Mouse (Mus musculus): Measurements from ENCODE around the gene Yif1b. TPM values are rescaled to one million over a fixed set of nuclear protein-coding genes. Genes with fewer than 3 reads are reported as not detected.

Yif1b gene
- polyA plus RNA-seq, 1 experiment from 2014 or later: 100.0 TPM

DNA sequence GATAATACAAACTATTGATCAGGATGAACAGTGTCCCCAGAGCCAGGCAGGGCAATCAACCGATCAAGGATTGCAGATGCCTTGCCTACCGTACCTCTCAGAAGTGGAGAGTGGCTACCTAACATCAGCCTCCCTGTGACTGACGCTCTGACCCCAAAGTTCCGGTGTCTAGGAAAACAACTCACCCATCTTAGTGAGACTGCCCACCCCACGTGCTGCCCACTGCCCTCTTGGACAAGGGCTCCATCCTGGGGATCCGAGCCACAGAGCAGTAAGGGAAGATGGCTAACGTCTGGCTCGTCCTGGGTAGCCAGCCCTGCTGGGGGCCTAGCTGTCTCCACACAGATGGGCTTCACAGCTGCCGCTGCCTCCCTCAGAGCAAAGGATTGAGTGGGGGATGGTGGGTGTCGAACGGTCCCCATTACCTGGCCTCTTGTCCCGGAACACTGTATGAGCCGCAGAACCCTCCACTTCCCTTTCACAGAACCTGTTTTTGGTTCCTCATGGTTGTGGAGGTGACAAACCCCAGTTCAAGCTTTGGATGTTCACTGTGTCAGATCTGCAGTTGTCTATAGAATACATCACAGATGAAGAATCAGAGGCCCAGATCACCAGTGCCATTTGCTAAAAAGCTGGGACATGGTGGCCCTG is 56.1 kb downstream of the Yif1b start:
- Histone ChIP-seq H3K27me3 (ENCODE audit: control insufficient read depth, insufficient read depth, low read length) (no peaks in the 10 kb centered on the region), H3K4me2 (replicated peaks; ENCODE audit: low read depth, low read length) (no peak overlapping the region), H3K36me3 (ENCODE audit: control insufficient read depth, insufficient read depth, low read length) (no peaks in the 10 kb centered on the region), H3K27ac (ENCODE audit: low read length) (no peak overlapping the region), H3K9me3 (ENCODE audit: control insufficient read depth, low read depth, low read length) (no peaks in the 10 kb centered on the region), H3K4me3 (ENCODE audit: low read depth, low read length) (no peak overlapping the region), H3K4me1 (ENCODE audit: control insufficient read depth, insufficient read depth, low read length) (peaks cover 36% of the 10 kb centered on the region), H3K9ac (replicated peaks; ENCODE audit: low read depth, low read length) (no peak overlapping the region)
- ATAC-seq (ENCODE audit: insufficient number of reproducible peaks, insufficient read depth, low FRiP score, low read depth): no peak
- 73% methylated on average over 13 of the region's 13 CpGs for WGBS

- Histone ChIP-seq H3K4me2 (replicated peaks; ENCODE audit: low read depth, low read length) (no peak overlapping the region), H3K4me1 (ENCODE audit: control insufficient read depth, insufficient read depth, low read length) (peaks cover 25% of the 10 kb centered on the region), H3K27ac (ENCODE audit: low read length) (no peak overlapping the region), H3K36me3 (ENCODE audit: control insufficient read depth, insufficient read depth, low read length) (no peaks in the 10 kb centered on the region), H3K4me3 (ENCODE audit: low read depth, low read length) (no peak overlapping the region), H3K9ac (replicated peaks; ENCODE audit: low read depth, low read length) (no peak overlapping the region), H3K9me3 (ENCODE audit: control insufficient read depth, low read depth, low read length) (no peaks in the 10 kb centered on the region), H3K27me3 (ENCODE audit: control insufficient read depth, insufficient read depth, low read length) (no peaks in the 10 kb centered on the region)
- 73% methylated on average over 24 of the region's 24 CpGs for WGBS
- no peak for ATAC-seq (ENCODE audit: insufficient number of reproducible peaks, insufficient read depth, low FRiP score, low read depth)
These were observed 57.9 kb downstream of the Yif1b start for GRCm38 (mm10) chr7:29295861-29296647.

DNA sequence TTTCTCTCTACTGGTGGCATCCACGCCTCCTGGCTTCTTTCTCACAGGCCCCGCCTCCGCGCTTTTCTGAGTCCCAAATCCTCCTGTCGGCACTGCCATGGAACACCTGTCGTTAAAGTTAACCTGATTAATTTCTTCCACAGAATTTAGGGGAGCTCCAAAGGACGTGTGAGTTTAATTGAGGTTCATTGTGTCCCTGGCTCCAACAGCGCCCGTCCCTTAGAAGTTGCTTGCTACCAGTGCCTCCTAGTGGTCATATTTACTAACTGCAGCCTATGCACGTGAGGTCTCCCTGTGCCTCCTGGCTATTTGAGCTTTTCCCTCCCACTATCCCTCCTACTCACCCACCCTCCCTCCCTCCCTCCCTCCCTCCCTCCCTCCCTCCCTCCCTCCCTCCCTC is 58.9 kb downstream of the Yif1b start:
- 9% methylated on average over 10 of the region's 10 CpGs for WGBS
- H3K9ac ChIP-seq (replicated peaks; ENCODE audit: low read depth, low read length): no peak overlapping the region
- peaks cover 17% of the 10 kb centered on the region for H3K4me1 ChIP-seq (ENCODE audit: control insufficient read depth, insufficient read depth, low read length)
- H3K27me3 ChIP-seq (ENCODE audit: control insufficient read depth, insufficient read depth, low read length): no peaks in the 10 kb centered on the region
- no peak overlapping the region for H3K27ac ChIP-seq (ENCODE audit: low read length)
- H3K4me2 ChIP-seq (replicated peaks; ENCODE audit: low read depth, low read length): no peak overlapping the region
- no peak overlapping the region for H3K4me3 ChIP-seq (ENCODE audit: low read depth, low read length)
- H3K9me3 ChIP-seq (ENCODE audit: control insufficient read depth, low read depth, low read length): no peaks in the 10 kb centered on the region
- H3K36me3 ChIP-seq (ENCODE audit: control insufficient read depth, insufficient read depth, low read length): no peaks in the 10 kb centered on the region
- no peak for ATAC-seq (ENCODE audit: insufficient number of reproducible peaks, insufficient read depth, low FRiP score, low read depth)

Other genes starting within 250 kb of the Yif1b start
- gene Ryr1, start 113.2 kb upstream of the Yif1b start, polyA plus RNA-seq (2014; fragmentation: Nextera tagmentation; extraction: Ambion mirVana): 0.30 and 0.78 TPM in 2 replicates
- 0.51 and 0.73 TPM in 2 replicates for gene Rasgrp4, start 103.5 kb upstream of the Yif1b start, polyA plus RNA-seq (2014; fragmentation: Nextera tagmentation; extraction: Ambion mirVana)
- 17.7 and 17.8 TPM in 2 replicates for gene Fam98c, start 82.1 kb upstream of the Yif1b start, polyA plus RNA-seq (2014; fragmentation: Nextera tagmentation; extraction: Ambion mirVana)
- gene Ggn, start 68.1 kb upstream of the Yif1b start, polyA plus RNA-seq (2014; fragmentation: Nextera tagmentation; extraction: Ambion mirVana): 0.38 and 0.49 TPM in 2 replicates
- gene Spred3, start 67.9 kb upstream of the Yif1b start, polyA plus RNA-seq (2014; fragmentation: Nextera tagmentation; extraction: Ambion mirVana): 5.9 TPM in 2 replicates
- gene Psmd8, start 57.6 kb upstream of the Yif1b start, polyA plus RNA-seq (2014; fragmentation: Nextera tagmentation; extraction: Ambion mirVana): 264 and 268 TPM in 2 replicates
- 0.64 and 1.6 TPM in 2 replicates for gene Catsperg1, start 24.3 kb upstream of the Yif1b start, polyA plus RNA-seq (2014; fragmentation: Nextera tagmentation; extraction: Ambion mirVana)
- 0.73 and 0.98 TPM in 2 replicates for gene Kcnk6, start 5.8 kb upstream of the Yif1b start, polyA plus RNA-seq (2014; fragmentation: Nextera tagmentation; extraction: Ambion mirVana)
- gene 2200002D01Rik, start 10.1 kb downstream of the Yif1b start, polyA plus RNA-seq (2014; fragmentation: Nextera tagmentation; extraction: Ambion mirVana): 35.0 and 36.6 TPM in 2 replicates
- 386 and 405 TPM in 2 replicates for gene Spint2, start 43.6 kb downstream of the Yif1b start, polyA plus RNA-seq (2014; fragmentation: Nextera tagmentation; extraction: Ambion mirVana)
- 47.4 and 51.3 TPM in 2 replicates for gene Ppp1r14a, start 51.0 kb downstream of the Yif1b start, polyA plus RNA-seq (2014; fragmentation: Nextera tagmentation; extraction: Ambion mirVana)
- gene Dpf1, start 65.6 kb downstream of the Yif1b start, polyA plus RNA-seq (2014; fragmentation: Nextera tagmentation; extraction: Ambion mirVana): 6.0 and 11.0 TPM in 2 replicates